Mouse (Mus musculus): ENCODE results near the gene Fkbp8. TPM values are rescaled to one million over a fixed set of nuclear protein-coding genes. Genes with fewer than 3 reads are reported as not detected.
"Not testable (repeated sequence)": the region's sequence is repeated elsewhere in the genome, so short reads cannot be mapped to it uniquely, and the experiment has no call there.

Fkbp8 gene
- total RNA-seq, 2 experiments from 2014 or later, result 407 to 421 TPM

DNA sequence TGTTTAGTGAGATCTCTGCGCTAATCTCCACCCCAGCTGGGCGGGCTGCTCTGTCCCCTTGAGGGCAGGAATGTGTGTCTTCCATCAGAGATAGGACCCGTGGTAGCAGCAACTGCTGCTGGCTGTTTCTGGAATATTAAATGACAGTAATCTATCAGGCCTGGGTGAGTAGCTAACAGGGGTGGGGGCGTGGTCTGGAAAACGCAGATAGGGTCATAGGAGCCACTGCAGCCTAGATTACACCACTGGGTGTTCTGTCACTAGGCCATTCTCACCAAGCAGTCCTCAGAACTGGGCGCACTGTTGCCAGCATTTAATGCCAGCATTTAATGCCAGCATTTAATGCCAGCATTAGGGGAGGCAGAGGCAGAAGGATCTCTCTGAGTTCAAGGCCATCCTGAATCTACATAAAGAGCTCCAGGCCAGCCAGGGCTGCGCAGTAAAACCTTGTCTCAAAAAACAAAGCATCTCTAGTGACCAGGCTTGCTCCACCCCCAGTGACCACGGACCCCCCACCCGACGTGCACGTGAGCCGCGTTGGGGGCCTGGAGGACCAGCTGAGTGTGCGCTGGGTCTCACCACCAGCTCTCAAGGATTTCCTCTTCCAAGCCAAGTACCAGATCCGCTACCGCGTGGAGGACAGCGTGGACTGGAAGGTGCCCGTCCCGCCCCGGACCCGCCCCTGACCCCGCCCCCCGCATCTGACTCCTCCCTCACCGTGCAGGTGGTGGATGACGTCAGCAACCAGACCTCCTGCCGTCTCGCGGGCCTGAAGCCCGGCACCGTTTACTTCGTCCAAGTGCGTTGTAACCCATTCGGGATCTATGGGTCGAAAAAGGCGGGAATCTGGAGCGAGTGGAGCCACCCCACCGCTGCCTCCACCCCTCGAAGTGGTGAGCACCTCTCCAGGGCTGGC, 26.9 kb upstream of the Fkbp8 start:
- no peak for DNase-seq (ENCODE audit: low spot score in 2 of 2)

DNA sequence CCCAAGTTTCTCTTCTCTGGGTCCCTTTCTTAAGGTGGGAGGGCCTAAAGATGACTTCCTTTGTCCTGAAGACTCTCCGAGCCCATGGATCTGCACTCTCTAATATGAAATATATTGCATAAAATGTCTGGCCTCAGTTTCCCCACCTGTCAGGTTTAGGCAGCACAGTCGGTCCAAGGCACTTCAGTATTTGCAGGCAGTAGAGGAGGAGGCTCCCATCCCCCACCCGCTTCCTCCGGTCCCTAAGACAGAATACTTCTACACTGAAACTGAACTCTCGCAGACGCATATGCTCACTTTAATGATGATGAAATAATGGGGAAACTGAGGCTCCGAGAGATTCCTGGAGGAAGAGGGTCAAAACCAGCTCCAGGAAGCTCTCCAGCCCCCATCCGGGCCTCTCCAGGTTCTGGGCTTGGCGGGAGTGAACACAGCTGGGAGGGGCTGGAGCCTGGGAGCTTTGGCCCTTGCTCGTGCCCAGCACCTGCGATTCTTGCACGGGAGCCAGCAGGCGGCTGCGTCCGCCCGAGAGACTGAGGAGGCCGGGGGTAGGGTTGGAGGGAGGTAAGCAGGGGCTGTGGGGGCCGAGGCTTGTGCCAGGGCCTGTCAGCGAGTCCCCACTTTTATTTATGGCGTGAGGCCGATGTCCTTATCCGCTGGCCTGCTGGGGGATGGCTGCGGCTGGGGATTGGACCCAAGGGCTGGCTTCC, 25.5 kb upstream of the Fkbp8 start:
- DNase-seq (ENCODE audit: low spot score in 2 of 2), result no peak

DNA sequence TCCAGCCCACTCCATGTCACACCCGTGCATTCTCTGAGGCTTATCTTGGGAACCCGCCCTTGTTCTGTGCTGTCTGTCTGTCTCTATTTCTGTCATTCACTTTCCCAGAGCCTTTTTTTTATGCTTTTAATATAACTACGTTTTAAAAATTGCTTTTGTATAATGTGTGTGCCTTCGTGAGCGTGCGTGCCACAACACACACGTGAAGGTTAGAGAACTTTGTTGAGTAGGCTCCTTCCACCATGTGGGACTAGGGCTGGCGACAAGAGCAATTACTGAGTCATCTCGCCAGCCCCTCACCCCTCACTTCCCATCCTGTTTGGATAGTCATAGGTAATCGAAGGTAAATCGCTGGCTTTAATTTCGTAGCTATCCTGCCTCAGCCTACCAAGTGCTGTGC, 25.0 kb upstream of the Fkbp8 start:
- DNase-seq (ENCODE audit: low spot score in 2 of 2), result no peak

DNA sequence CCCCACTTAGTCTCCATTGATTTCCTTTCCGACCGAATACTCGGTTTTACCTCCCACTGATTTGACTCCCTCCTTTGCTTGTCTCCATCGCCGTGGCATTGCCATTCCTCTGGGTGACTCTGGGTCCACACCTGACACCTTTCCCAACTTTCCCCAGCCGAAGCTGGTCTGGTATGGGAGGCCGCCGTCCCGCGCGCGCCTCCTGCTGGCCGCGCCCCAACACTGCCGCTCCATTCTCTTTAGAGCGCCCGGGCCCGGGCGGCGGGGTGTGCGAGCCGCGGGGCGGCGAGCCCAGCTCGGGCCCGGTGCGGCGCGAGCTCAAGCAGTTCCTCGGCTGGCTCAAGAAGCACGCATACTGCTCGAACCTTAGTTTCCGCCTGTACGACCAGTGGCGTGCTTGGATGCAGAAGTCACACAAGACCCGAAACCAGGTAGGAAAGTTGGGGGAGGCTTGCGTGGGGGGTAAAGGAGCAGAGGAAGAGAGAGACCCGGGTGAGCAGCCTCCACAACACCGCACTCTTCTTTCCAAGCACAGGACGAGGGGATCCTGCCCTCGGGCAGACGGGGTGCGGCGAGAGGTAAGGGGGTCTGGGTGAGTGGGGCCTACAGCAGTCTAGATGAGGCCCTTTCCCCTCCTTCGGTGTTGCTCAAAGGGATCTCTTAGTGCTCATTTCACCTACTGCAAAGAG, 24.3 kb upstream of the Fkbp8 start:
- peak; percentile 54 to 63 for DNase-seq (ENCODE audit: low spot score in 2 of 2)

DNA sequence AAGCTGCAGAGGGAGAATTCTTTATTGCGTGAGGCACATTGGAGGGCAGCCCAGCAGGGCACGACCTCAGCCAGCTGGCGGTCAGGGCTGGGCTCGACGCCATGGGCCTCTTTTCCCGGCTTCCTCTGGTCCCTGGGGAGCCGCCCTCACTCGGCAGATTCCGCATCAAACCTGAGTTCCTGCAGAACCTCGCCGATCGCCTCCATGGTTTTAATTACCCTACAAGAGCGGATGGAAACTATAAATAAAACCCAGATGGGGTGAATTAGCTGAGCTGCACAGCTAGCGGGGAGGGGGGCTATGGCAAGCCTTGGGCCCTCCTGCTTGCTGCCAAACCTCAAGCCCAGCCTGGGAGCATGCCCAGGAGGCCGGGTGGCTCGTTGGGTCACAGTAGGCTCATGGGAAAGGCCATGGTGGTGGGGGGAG, 23.2 kb upstream of the Fkbp8 start:
- DNase-seq (ENCODE audit: low spot score in 2 of 2), result peak in 1 of 2 experiments; percentile 34

DNA sequence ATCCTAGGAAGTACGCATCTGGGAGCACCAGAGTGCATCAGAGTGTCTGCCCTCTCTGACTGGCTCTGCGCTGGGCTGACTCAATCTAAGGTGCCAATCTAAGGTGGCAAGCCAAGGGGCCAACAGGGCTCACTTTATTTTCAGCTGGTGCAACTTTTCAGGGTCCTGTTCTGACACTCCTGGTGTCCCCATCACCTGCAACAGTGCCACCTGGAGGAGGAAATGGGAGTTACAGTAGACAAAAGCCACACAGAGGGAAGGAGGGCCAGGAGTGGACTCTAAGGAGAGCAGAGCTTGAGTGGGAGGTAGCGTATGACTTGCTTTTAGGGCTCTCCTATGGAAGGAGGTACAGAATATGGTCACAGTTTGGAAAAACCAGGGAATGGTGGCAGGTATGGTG, 22.7 kb upstream of the Fkbp8 start:
- peak; percentile 84 to 94 for DNase-seq (ENCODE audit: low spot score in 2 of 2)

DNA sequence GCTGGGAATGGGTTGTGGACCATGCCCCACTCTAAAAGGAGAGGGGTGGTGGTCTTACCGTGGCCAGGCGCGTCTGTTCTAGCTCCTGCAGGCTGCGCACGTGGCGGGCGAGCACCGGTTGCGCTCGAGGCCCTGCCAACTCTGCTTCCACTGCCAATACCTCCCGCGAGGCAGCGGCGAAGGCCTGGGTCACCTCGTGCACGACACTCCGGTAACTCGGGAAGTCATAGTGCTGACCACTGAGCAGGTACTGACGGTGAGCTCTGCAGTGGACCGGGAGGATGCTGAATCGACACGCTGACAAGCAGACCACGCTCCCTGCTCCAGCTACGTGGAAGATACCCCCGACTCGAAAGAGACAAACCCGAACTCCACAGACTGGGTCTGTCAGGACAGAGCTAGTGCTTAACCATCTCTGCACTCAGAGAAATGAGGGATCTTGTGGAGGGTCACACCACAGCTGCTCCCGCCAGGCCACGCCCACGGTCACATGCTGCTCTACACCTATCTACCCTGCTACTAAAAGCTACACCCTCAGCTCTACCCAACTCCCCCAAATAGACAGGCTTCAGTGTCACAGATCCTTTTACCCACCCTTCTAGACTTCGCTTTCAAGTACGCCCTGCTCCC, 21.7 kb upstream of the Fkbp8 start:
- DNase-seq (ENCODE audit: low spot score in 2 of 2), result no peak

DNA sequence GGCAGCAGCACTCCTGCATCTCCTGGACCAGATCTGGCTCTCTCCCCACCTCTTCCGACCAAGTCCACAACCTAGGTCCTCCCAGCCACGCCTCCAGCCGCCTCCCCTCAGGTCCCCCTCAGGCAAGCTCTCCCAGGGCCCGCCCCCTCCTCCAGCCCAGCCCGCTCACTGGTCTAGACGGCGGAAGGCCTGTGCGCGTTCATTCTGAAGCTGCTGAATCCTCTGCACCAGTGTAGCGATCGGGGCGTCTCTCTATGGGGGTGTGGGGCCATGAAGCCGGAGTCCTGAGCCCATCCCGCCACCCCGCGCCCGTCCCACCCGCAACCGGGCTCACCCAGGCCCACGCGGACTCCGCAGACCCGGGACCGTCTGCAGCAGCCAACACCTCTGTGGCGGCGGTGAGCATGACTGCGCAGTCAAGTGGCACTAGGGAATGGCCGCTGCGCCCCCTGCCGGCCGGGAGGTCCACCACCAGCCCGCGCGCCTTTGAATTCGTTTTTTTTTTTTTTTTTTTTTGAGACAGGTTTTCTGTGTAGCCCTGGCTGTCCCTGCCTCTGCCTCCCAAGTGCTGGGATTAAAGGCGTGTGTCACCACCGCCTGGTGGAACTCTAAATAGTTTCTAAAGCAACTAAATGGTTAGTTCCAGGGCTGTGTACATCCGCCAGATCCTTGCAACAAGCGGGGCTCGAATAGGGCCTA, 21.0 kb upstream of the Fkbp8 start, which contains the start of gene Rex1bd:
Gene Rex1bd (minus strand): TSS at position 425 of the 699 bp plus-strand sequence.
- DNase-seq (ENCODE audit: low spot score in 2 of 2), result peak; percentile 93

DNA sequence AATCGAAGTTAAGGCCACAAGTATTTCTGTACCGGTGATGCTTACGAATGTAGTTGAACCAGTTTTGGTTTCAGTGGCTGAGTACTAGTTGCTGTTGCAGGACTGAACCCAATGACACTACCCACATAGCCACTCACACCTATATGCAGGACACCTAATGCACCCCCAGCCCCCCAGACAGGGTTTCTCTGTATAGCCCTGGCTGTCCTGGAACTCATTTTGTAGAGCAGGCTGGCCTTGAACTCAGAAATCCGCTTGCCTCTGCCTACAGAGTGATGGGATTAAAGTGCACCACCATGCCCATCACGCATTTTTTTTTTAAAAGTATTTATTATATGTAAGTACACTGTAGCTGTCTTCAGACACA, 20.5 kb upstream of the Fkbp8 start:
- no peak for DNase-seq (ENCODE audit: low spot score in 2 of 2)

DNA sequence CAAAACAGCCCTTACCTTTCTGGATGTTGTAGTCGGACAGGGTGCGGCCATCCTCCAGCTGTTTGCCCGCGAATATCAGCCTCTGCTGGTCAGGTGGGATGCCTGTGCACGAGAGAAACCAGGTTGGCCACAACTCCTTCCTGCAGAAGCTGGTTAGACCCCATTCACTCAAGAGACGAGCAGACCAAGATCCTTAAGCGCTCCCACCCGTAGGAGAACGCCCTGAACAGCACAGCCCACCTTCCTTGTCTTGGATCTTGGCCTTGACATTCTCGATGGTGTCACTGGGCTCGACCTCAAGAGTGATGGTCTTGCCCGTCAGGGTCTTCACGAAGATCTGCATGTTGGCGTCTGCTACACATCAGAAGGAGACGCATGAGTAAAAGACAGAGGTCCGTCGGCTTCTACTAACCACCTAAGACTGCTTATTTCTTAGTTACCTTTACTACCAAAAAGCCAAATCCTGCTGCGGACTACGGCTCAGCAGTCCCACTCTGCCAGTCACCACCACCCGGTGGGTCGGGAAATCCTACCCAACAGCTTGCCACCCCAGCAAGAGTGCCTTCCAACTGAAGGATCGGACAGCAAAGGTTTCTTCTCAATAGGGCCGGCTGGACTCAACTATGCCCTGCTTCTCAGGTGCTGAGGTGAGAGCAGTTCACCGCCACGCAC, 18.1 kb upstream of the Fkbp8 start:
- no peak for DNase-seq (ENCODE audit: low spot score in 2 of 2)

DNA sequence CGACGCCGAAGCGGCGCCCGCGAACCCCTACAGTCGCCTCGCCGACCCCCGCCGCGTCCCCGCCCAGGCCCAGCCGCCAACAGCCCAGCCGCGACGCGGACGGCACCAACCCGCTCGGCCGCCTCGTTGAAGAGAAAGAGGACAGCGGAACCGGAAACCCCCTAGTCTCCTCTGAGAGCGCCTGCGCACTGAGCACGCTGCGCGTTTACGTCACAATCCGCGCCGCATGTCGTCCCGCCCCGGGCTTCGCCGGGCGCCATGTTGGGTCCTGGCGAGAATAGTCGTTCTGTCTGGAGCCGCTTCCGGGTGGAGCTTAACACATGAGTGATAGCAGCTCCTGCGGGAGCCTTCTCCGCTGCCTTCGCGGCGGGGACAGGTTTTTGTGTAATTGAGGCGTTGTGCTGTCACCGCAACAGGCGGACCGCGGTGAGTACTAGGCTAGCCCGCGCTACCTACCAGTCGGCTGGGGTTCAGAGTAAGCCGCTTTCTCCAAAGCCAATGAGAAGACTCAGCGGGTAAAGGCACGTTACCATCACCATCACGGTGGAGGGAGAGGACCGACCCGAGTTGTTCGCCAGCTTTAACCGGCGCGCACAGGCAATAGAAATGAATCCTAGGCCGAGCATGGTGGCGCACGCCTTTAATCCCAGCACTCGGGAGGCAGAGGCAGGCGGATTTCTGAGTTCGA, 17.2 kb upstream of the Fkbp8 start, which contains the start of gene Uba52:
Gene Uba52 (minus strand): TSS at position 574 of the 688 bp plus-strand sequence.
- DNase-seq (ENCODE audit: low spot score in 2 of 2), result peak; percentile 98

DNA sequence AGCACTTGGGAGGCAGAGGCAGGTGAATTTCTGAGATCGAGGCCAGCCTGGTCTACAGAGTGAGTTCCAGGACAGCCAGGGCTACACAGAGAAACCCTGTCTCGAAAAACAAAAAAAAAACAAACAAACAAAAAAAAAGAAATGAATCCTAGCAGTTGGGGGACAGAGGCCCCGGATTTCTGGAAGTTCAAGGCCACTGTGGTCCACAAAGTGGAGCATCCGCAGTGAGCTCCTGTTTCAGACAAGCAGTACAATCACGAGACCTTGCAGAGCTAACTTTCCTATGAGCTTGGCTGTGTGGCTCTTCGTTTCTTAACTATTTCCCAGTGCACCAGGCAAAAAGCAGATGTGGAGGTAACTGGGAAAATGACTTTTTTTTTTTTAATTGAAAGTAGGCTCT, 16.4 kb upstream of the Fkbp8 start:
- not testable (repeated sequence) for DNase-seq (ENCODE audit: low spot score in 2 of 2)

DNA sequence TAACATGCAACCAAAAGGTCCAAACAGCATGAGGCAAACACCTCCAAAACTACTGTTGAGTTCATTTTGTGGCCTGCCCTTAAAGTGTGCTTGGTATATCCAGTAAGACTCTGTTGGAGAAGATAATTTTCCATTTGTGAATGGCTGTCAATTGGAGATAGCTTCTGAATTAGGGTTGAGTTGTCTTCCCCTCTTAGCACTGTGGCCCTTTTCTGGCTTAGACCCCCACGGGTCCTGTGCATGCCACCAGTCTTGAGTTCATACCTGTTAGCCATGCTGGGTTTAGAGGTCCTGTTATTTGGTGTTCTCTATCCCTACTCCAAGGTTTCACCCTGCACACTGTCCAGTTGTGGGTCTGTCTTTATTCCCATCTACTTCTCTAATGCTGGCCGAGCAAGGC, 15.8 kb upstream of the Fkbp8 start:
- no peak for DNase-seq (ENCODE audit: low spot score in 2 of 2)

DNA sequence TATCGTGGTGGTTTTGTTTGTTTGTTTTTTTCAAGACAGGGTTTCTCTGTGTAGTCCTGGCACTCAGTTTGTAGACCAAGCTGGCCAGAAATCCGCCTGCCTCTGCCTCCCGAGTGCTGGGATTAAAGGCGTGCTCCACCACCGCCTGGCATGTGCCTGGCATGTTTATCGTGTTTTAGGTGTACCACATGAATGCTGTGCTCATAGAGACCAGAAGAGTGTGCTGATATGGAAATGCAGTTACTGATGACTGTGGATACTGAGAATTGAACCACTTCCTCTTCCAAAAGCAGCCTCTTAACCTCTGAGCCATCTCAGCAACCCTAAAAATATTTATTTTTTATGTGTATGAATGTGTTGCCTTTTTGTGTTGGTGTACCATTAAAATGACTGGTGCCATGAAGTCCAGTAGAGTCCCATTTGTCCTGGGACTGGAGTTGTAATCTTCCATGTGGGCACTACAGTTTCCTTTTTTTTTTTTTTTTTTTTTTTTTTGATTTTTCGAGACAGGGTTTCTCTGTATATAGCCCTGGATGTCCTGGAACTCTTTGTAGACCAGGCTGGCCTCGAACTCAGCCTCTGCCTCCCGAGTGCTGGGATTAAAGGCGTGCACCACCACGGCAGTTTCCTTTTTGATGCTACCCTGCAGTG, 15.1 kb upstream of the Fkbp8 start:
- no peak for DNase-seq (ENCODE audit: low spot score in 2 of 2)

DNA sequence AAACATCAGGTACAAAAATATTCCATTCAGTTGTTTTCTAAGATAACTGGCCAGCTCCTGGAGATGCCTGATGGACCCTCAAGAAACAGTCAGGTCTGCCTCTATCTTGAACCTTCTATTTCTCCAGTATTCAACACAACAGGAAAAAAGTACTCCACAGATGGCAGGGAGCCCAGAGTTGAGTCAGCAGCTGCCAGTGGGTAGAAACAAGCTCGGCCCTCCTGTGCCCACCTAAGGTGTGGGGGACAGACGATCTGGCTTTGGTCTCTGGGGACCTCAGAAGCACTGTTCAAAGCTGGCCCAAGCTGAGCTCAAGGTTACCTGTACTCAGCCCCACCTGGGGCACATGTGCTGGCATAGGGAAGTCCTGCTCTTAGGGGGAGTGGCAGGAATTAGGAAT, 14.1 kb upstream of the Fkbp8 start:
- peak; percentile 74 to 85 for DNase-seq (ENCODE audit: low spot score in 2 of 2)

DNA sequence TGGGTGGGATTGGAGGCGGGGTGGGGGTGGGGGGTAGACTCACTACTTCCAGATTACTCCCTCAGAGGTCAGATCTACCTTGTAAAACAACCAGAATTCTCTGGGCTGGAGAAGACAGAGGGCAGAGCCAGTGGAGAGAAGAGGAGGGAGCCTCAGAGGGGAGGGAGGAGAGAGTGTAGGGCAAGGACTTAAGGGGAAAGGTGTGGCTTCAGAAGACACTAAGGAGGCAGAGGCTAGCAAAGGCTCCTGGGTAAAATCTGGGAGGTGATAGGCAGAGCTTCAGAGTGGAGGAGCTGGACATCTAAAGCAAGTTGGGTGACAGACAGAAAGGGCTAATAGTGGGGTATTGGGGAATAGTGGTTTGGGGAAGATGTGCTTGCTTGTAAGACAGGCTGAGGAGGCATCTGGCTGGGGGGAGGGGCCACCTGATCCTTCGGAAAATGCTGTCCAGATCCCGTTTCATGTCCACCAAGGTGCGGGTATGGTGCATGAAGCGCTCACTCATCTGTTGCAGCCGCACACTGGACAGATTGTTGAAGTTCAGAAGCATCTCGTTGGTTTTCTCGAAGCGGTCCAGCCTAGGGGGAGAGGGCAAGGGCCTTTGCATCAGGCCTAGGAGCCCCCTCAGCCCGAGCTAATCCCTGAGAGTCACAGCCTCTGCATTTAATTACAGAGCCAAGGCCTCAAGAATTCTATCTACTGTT, 9.4 kb upstream of the Fkbp8 start:
- no peak for DNase-seq (ENCODE audit: low spot score in 2 of 2)

DNA sequence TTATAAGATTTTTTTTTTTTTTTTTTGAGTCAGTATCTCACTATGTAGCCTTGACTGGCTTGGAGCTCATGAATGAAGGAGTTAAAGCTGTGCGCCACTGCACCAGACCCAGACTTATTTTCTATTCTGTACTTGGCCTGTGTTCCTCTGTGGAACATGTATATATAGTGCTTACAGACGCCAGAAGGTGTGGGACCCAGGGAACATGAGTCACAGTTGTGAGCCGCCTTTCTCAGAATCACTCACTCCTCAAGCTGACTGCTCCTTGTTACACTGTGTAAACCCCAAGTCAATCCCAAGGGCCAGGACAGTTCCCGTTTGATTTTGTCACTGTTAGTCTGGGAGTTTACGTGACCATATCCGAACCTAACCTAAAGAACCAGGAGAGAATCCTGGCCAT, 8.5 kb upstream of the Fkbp8 start:
- peak in 1 of 2 experiments; percentile 39 for DNase-seq (ENCODE audit: low spot score in 2 of 2)

DNA sequence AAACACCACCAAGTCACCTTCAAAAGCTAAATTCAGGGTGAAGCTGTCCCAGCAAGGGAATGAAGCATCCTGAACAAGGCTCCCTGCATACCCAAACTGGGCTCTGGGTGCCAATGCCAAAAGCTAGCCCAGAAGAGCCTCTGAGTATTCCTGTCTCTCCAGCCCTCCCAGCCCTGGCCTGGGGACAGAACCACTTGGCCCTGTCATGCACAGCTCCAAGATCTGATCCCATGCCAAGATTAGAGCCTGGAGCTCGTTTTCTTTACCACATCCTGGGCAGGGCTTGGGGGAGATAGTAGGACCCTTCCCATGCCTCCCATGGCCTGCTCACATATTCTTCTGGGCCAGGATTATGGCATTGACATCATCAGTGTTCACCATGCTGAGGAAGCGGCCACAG, 7.9 kb upstream of the Fkbp8 start:
- no peak for DNase-seq (ENCODE audit: low spot score in 2 of 2)

Measured in left cerebral cortex, adult 18-20 months (tissue).